Mouse (Mus musculus) hindbrain, postnatal 0 days (tissue): ENCODE data around the gene 3110082I17Rik. TPM values are rescaled to one million over a fixed set of nuclear protein-coding genes. Genes with fewer than 3 reads are reported as not detected.

ENCODE experiments used
- ATAC-seq: fragments of 200-750 bp; cut with Nextera tagmentation; 2 replicates; pipeline ENCODE4 v1.8.0; 2017; ENCODE audit warnings: mild to moderate bottlenecking, moderate TSS enrichment, moderate library complexity
- DNase-seq: peaks from one replicate; pipeline ENCODE4 v3.0.0-alpha.2; 2015; ENCODE audit warnings: low spot score
- H3K27ac ChIP-seq: fragments of 300-500 bp; sonication (generic); 2 replicates; pipeline ENCODE4 v1.5.1; 2014; ENCODE audit warnings: mild to moderate bottlenecking
- H3K27me3 ChIP-seq: fragments of 300-500 bp; sonication (generic); 2 replicates; pipeline ENCODE4 v1.6.1; 2014; ENCODE audit warnings: low read length, mixed read lengths; ENCODE audit not compliant: insufficient read depth
- H3K36me3 ChIP-seq: fragments of 300-500 bp; sonication (generic); 2 replicates; pipeline ENCODE4 v1.6.1; 2014; ENCODE audit warnings: low read length, mixed read lengths; ENCODE audit not compliant: insufficient read depth
- H3K4me1 ChIP-seq: fragments of 300-500 bp; sonication (generic); 2 replicates; pipeline ENCODE4 v1.6.1; 2014; ENCODE audit warnings: antibody characterized with exemption, low read length, mixed read lengths; ENCODE audit not compliant: insufficient read depth
- H3K4me2 ChIP-seq: fragments of 300-500 bp; sonication (generic); 2 replicates; pipeline ENCODE4 v1.6.1; 2014; ENCODE audit warnings: low read depth, mild to moderate bottlenecking, low read length, moderate library complexity, mixed read lengths
- H3K4me3 ChIP-seq: fragments of 300-500 bp; sonication (generic); 2 replicates; pipeline ENCODE4 v1.5.1; 2014; ENCODE audit warnings: low read length
- H3K9ac ChIP-seq: fragments of 300-500 bp; sonication (generic); replicated peaks from 2 replicates; pipeline ENCODE4 v1.6.1; 2014; ENCODE audit warnings: mild to moderate bottlenecking, low read length, moderate library complexity, mixed read lengths
- H3K9me3 ChIP-seq: fragments of 300-500 bp; sonication (generic); 2 replicates; pipeline ENCODE4 v1.6.1; 2016; ENCODE audit warnings: low read length, mixed read lengths
- CTCF ChIP-seq: IDR thresholded peaks from 2 replicates; pipeline ENCODE4 v1.5.1; 2016; ENCODE audit warnings: antibody characterized with exemption, control low read depth, low read depth
- WGBS: fragments of 180-500 bp; shearing (Covaris S2); extraction: QIAGEN DNeasy Blood & Tissue Kit; methylation state at CpG from one replicate; pipeline ENCODE4 v1.1.7; 2014; 5-methylcytosine and 5-hydroxymethylcytosine counted together
- polyA plus RNA-seq: library from polyadenylated mRNA; unstranded; fragments of >200 nt; fragmentation: Nextera tagmentation; extraction: Ambion mirVana; gene quantifications from 2 replicates; pipeline ENCODE4 v1.2.1, GENCODE M21; 2015
- total RNA-seq: library from RNA; depleted of rRNA; stranded (reverse); fragments of >200 nt; gene quantifications from 2 replicates; pipeline ENCODE4 v1.2.3, GENCODE M21; 2014

The 3110082I17Rik gene
- total and polyA plus RNA-seq, 2 experiments from 2014 or later = 12.8 to 17.1 TPM

DNA sequence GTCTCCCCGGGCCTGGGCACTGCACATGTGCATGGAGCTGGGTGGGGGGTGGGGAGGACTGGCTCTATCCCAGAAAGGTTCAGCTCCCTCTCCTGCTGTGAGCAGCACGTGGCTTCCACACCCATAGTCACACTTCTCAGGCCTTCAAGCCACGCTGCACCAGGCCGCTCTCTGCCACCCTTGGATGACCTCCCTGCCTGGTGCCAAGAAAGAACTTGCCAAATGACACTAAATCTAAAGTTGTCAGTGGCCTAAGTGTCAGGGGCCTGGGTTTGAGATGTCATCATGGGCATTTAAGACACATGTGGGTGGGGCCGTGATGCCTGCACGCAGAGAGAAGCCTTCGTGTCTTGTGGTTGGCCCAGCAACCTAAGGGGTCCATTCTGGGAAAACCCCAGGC lies 139.9 kb downstream of the 3110082I17Rik start:
- no peak for TF ChIP-seq CTCF
- Histone ChIP-seq H3K9me3 (no peaks in the 10 kb centered on the region), H3K27me3 (no peaks in the 10 kb centered on the region), H3K4me1 (peaks cover 10% of the 10 kb centered on the region), H3K9ac (no peak overlapping the region), H3K4me3 (no peak overlapping the region), H3K4me2 (no peak overlapping the region), H3K27ac (no peak overlapping the region), H3K36me3 (no peaks in the 10 kb centered on the region)
- DNase-seq (no peak), ATAC-seq (no peak)
- WGBS = 74% methylated on average over 7 of the region's 7 CpGs

DNA sequence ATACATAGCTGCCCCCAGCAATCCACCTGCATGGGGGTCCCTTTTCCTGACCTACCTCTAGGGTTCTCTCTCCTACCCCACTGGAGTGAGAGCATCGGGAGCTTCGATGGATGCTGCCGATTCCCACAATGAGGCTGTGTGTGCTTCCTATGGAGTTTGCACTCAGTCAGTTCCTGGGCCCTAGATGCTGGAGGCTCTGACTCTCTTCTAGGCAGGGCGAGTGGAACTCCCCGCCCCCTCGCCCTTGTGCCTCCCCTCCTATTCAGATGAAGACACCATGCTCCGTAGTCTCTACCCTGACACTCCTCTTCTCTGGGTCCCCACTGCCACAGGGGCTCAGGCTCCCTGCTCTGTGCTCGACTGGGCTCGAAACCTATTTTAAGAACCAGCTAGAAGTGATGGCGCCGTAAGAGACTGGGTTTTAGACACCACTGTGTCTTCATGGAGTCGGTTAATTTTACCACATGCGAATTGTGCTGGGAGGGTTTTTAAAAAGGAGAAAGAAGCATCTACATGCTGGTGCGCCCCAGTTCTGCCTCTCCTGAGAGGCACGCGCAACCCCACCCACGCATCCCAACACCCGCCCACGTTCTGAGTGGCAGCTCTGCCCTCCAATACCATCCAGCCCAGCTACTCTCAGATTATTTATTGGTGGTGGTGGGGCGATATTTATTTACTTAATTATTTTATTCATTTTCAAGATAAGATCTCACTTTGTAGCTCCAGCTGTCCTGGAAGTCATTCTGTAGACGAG lies 142.4 kb downstream of the 3110082I17Rik start:
- H3K9ac ChIP-seq = no peak overlapping the region
- ATAC-seq (no peak), DNase-seq (no peak)
- no peaks in the 10 kb centered on the region for H3K36me3 ChIP-seq
- H3K4me3 ChIP-seq = no peak overlapping the region
- no peak overlapping the region for H3K4me2 ChIP-seq
- H3K9me3 ChIP-seq = no peaks in the 10 kb centered on the region
- H3K27ac ChIP-seq = no peak overlapping the region
- no peak for TF ChIP-seq CTCF
- 62% methylated on average over 21 of the region's 21 CpGs for whole genome bisulfite sequencing
- no peaks in the 10 kb centered on the region for H3K4me1 ChIP-seq
- H3K27me3 ChIP-seq = no peaks in the 10 kb centered on the region

DNA sequence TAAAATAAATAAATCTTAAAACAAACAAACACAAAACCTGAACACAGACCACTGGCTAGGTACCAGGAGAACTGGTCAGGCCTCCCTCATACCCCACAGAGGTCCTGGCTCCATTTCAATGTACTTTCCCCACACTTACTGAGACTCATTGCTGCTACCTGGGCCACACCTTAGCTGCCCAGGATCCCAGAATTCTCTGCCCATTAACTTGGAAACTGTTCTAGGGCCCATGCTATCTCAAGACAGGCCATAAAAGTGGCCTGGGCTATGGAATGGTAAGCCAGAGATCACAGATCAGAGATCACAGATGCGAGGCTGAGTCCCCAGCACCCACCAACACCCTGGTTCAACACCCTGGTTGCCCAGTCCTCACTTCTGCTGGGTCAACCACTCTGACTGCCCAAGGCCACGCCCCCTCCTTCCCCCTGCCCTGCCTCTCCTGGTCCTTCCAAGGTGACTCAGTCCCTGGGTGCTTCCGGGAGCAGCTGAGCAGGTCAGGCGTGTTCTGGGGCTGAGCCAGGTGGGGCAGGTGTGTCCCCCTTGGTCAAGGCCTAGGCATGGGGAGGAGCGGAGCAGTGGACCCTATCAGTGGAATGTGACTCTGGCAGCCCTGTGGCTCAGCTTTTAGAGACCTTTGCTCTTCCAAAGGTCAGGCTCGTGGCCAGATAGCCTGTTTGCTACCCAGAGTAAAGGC lies 143.2 kb downstream of the 3110082I17Rik start:
- no peaks in the 10 kb centered on the region for H3K27me3 ChIP-seq
- H3K4me2 ChIP-seq = no peak overlapping the region
- H3K4me3 ChIP-seq = no peak overlapping the region
- DNase-seq = no peak
- no peak for ATAC-seq
- no peak overlapping the region for H3K9ac ChIP-seq
- no peaks in the 10 kb centered on the region for H3K4me1 ChIP-seq
- no peaks in the 10 kb centered on the region for H3K9me3 ChIP-seq
- 80% methylated on average over 6 of the region's 6 CpGs for WGBS
- H3K36me3 ChIP-seq = no peaks in the 10 kb centered on the region
- no peak for TF ChIP-seq CTCF
- H3K27ac ChIP-seq = no peak overlapping the region

DNA sequence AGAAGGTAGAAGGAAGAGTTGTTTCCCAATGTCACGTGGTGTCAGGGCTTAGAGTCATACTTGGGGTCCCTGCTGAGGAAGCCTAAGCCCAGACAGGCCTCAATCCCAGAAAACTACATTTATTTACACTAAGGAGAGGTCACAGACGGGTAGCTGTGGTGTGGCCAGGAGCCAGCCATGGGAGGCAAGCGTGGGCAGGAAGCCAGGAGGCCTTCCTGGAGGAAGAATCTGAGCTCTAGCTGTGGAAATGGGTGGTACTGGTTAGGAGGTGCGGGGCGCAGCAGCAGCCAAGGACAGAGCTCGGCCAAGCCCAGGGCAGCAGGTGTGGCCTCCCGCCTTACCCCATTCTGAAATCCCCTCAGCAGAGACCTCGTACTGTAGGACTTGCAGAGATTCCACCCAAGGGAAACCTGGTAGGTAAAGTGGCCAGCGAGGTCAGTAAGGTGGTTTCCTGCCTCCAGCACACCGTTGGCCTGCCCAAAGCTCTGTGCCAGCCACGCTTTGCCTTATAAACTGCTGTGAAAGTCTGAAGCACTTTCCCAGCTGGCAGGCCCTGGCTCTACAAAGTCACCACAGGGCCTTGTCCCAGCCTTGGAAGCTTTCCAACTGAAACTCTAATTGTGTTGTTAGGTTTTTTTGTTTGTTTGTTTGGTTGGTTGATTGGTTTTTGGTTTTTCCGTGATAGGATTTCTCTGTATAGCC lies 145.2 kb downstream of the 3110082I17Rik start:
- Histone ChIP-seq H3K4me1 (no peaks in the 10 kb centered on the region), H3K9me3 (no peaks in the 10 kb centered on the region), H3K4me3 (no peak overlapping the region), H3K9ac (no peak overlapping the region), H3K27me3 (no peaks in the 10 kb centered on the region), H3K4me2 (no peak overlapping the region), H3K27ac (no peak overlapping the region), H3K36me3 (no peaks in the 10 kb centered on the region)
- no peak for TF ChIP-seq CTCF
- no peak for DNase-seq
- no peak for ATAC-seq
- WGBS = 74% methylated on average over 12 of the region's 12 CpGs

DNA sequence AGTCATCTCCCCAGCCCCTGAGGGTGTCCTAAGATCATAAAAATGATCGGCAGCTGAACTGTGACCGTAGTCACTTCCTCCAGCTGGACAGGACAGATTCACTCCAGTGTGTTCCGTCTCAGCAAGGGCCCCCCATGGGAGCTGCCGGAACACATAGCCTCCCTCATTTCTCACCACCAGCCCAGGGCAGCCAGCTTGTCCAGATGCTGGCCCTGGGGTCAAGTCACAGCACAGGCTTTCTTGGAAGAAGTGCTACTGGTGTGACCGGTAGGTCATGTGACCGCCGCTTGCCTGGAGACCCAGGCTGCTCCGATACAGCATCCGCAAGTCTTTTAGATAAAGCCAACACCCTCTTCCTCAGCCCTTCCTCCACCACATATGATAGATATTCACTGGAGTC lies 146.8 kb downstream of the 3110082I17Rik start:
- DNase-seq (no peak), ATAC-seq (no peak)
- no peak overlapping the region for H3K4me3 ChIP-seq
- H3K9me3 ChIP-seq = no peaks in the 10 kb centered on the region
- no peak overlapping the region for H3K9ac ChIP-seq
- H3K27me3 ChIP-seq = no peaks in the 10 kb centered on the region
- H3K4me2 ChIP-seq = no peak overlapping the region
- no peak overlapping the region for H3K27ac ChIP-seq
- no peaks in the 10 kb centered on the region for H3K36me3 ChIP-seq
- TF ChIP-seq CTCF = no peak
- H3K4me1 ChIP-seq = no peaks in the 10 kb centered on the region
- WGBS = 88% methylated on average over 9 of the region's 9 CpGs

DNA sequence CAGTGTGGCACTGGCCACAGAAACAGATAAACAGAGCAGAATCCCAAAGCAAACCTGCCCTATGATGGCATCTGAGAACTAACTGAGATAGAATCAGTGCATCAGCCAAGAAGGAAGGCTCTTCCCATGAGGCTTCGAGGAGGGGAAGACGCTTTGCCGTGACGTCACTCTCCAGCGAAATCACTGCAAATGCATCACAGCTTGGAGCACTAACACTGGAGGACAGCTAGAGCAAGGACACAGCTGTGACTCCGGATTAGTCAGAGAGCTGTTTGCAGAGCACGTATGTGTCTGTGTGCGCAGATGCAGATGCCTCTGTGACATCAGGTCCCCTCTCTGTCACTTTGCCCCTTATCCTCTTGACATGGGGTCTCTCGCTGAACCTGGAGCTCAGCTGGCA lies 148.5 kb downstream of the 3110082I17Rik start:
- ATAC-seq (no peak), DNase-seq (no peak)
- Histone ChIP-seq H3K9ac (no peak overlapping the region), H3K4me1 (no peaks in the 10 kb centered on the region), H3K27ac (no peak overlapping the region), H3K4me2 (no peak overlapping the region), H3K9me3 (no peaks in the 10 kb centered on the region), H3K4me3 (no peak overlapping the region), H3K27me3 (no peaks in the 10 kb centered on the region), H3K36me3 (no peaks in the 10 kb centered on the region)
- TF ChIP-seq CTCF = no peak
- WGBS = 85% methylated on average over 9 of the region's 9 CpGs

DNA sequence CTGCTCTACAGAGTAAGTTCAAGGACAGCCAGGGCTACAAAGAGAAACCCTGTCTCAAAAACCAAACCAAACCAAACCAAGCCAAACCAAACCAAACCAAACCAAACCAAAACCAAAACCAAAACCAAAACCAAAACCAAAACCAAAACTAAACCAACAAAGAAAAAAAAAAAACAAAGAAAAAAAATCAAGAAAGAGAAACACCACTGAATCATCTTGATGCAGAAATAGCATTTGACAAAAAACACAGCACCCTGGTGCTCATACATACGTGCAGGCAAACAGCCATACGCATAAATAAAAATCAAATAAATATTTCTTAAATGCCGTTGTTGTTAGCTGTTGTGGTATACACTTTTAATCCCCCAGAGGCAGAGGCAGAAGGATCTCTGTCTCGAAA lies 149.8 kb downstream of the 3110082I17Rik start:
- no peak for TF ChIP-seq CTCF
- no peak overlapping the region for H3K9ac ChIP-seq

More for the DNA sequence above, 149.8 kb downstream of the 3110082I17Rik start:
- Histone ChIP-seq H3K36me3 (no peaks in the 10 kb centered on the region), H3K4me1 (no peaks in the 10 kb centered on the region), H3K9me3 (no peaks in the 10 kb centered on the region), H3K27me3 (no peaks in the 10 kb centered on the region), H3K27ac (no peak overlapping the region), H3K4me3 (no peak overlapping the region), H3K4me2 (no peak overlapping the region)
- ATAC-seq (no peak), DNase-seq (no peak)
- 89% methylated on average over 4 of the region's 4 CpGs for WGBS
